Mouse (Mus musculus) ES-CJ7 (cell line): ENCODE data around the gene Syne2.
"Not testable (repeated sequence)": the region's sequence is repeated elsewhere in the genome, so short reads cannot be mapped to it uniquely, and the experiment has no call there.

Experiments
- DNase-seq: peaks from one replicate; pipeline ENCODE4 v3.0.0; 2011; ENCODE audit warnings: low read depth, low spot score

Gene Syne2

DNA sequence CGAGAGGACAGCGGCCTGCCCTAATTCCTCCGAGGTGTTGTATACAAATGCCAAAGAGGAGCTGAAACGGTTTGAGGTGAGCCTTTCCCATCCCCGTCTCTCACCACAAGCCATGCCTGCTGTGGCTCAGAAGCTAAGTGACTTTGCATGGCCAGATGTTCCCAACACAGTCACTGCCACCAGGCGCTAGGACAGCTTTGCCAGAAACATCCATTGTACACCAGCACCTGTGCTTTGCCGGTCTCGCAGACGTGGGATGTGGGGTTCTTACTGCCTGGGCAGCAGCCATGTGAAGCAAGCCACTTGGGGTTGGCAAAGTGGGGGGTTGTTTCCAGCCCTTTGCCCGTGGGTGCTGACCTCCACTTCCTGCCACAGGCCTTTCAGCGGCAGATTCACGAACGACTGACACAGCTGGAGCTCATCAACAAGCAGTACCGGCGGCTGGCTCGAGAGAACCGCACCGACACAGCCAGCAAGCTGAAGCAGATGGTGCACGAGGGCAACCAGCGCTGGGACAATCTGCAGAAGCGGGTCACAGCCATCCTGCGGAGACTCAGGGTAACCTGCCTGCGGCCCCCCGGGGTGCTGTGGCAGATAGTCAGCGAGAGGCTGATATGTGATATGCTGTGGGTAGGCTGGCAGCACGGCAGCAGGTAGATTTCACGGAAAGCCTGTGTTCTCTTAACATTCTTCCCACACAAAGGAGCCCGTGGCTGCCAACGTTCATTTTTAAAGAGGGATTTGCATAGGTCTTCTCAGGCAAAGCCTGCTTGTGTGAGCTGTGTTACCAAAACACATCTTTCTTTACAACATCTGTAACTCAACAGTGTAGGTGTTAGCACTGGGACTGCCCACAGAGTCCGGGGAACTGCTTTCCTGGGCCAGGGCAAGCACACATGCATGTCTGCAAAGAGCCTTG lies 277.4 kb downstream of the Syne2 start:
- no peak for DNase-seq

DNA sequence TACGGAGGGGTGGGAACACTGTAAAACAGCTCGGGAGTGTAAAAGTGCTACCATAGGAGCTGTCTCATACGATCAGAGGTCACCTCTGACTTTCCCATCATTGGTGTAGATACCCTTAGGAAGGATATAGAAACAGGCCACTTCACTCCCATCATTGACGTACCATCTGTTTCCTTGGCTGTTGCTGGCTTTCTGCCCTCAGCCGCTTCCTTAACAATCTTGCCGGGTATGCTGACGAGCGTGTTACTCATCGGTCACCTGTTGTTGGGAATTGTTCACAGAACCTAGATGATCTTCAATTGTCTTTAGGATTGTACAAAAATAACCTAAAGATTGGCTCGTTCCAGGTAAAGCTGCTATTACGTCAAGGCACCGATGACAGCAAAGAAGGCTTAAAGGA lies 284.7 kb downstream of the Syne2 start:
- DNase-seq = no peak

DNA sequence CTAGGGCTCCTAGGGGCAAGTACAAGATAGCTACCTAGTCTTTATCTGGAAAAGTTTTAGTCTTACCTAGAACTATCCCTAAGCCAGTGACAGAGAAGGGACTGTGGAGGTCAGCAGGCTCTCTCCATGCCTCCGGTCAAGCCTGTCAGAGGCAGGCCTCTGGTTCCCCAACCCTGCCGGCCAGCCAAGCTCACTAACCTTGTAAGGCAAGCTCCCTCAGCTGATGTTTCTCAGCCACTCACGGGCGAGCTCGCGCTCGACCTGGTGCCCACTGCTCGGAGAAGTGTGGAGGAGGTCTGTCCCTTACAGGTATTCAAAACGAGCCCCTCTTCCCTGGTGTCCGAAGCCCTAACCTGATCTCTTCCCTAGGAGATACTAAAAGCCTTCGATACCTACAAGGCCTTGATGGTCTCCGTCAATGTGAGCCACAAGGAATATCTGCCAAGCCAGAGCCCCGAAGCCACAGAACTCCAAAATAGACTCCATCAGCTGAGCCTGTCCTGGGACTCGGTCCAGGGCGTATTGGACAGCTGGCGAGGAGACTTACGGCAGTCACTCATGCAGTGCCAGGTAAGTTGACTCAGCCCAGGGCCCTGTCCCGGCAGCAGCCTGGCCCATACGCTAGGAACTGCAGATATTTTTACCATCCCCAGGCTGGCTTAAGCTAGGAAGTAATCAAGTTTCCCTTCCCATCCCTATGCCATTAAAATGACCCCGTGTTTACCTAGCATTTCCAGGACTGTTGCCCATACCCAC lies 286.8 kb downstream of the Syne2 start:
- no peak for DNase-seq

DNA sequence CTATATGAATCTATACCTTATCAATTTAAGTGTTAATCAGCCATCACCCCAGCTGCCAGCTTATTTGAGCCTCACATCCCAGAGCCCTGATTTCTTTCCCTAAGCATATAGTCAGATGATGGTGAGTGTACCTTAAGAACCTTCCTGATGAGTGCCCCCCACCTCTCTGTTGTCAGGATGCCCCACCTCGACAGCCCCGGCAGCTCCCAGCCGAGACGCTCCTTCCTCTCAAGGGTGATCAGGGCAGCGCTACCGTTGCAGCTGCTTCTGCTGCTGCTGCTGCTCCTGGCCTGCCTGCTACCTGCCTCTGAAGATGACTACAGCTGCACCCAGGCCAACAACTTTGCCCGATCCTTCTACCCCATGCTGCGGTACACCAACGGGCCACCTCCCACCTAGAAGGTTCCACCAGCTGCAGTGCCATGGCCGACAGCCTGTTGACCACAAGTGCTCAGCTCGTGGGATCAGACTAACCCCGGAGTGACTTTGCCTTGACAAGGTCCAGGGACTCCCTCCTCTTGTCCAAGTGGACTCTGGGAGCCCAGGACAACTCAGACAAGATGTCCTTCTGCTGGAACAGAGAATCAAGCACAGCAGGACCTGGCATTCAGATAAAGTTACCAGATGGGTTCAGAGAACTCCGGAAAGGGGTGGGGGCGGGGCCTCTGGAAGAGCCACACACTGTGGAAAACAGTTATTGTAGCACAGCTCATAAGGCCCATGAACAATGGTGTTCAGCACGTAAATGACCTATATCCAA lies 291.9 kb downstream of the Syne2 start:
- DNase-seq = no peak

DNA sequence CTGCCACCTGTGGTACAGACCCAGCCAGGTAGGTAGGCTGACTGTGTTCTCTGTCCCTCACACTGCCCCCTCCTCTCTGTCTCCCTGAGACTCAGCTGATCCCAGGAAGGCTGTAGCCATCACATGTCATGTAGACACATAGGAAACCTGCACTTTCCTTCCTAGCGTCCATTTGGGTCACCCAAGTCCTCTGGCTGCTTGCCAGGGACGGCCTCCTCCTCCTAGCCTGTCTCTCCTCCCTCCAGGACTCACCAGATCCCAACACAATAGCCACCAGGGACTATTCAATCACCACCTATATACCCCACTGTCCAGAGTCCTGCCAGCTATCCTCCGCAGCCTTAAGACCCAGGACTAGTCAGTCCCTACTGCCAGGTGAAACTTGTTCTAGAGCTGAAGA lies 293.1 kb downstream of the Syne2 start:
- no peak for DNase-seq

DNA sequence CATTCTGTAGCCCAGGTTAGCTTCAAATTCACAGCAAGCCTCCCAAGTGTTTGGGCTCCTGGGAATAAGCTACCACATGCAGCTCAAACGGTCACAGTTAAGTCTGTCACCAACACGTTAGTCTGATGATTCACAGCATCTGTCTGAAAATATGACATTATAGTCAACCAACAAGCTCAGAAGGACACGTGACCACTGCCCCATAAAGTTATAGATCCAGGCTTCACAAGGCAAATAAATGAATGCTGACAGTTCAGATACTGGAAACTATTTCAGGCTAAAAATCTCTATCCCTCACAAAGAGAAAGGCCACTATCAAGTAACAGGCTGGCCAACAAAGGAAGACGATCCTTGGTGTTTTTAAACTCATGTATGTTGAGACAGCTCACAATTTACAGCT lies 298.6 kb downstream of the Syne2 start:
- DNase-seq = no peak

DNA sequence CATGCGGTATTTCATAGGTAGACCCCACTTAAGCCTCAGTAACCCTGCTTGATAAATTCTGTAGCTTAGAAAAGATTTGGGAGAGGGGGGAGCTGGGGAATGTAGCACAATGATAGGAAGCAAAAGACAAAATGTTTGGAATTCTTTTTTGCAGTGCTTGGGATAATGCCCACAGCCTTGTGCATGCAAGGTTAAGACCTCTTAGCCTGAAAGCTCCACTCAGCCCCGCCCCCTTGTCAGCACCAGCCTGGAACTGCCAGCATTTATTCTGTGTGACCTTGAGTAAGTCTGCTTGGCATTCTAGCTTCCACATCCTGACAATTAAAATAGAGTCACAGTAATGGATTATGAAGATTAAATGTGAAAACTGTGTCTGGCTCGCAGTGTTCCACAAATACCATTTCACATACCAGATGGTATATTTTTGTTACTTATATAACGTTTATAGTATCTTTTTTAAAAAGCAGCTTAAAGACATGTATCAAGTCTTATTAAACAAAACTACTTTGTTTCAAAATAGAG lies 299.8 kb downstream of the Syne2 start:
- no peak for DNase-seq

DNA sequence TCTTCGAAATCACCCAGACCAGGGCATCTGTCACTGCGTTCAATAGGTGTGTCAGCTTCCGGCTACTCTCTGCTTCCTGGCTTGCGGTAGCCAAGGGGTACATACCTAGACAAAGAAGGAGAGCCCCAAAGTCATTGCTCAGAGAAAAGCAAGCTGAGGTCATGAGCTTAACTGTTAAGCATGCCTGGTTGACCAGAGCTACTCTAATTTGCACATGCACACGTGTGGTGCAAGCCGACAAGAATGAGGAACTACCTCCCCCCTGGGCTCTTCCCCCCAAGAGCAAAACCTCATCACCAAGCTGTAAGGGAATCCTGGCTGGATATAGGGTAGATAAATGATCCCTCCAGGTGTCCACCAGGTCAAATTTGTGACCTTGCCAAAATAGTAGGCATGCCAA lies 305.3 kb downstream of the Syne2 start:
- no peak for DNase-seq

DNA sequence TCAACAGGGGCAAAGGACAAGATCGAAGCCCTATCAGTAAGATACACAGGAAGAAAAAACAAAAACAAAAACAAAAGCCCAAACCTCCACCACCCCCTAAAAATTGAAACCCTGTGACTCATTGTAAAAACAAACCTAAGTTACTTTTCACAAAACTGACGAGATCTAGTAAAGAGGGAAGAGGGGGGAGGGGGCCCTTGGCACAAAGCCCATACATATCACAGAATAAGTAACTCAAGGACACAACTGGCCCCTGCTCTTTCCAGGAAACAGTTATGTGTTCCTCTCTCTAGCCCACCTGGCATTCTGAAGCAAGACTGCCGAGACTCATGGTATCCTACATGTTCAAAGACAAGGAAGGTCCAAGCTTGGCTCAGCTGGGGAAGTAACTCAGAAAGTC lies 310.4 kb downstream of the Syne2 start:
- DNase-seq = no peak

DNA sequence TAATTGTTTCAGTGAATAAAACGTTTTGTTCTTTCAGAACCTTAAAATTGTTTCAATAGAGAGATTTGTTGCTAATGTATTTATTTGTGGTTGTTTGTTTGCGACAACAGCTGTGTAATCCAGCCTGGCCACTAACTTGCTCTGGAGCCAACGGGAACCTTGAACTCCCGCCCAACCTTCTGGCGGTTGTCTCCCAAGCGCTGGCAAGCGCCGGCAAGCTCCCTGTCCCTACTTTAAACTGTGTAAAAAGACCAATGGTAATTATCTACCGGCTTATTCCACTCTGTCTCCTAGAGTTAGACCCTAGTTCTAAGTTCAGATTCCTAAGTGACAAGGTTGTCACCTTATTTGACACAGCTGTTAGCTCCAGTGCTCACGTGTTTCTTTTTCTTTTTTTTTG lies 310.9 kb downstream of the Syne2 start:
- no peak for DNase-seq

DNA sequence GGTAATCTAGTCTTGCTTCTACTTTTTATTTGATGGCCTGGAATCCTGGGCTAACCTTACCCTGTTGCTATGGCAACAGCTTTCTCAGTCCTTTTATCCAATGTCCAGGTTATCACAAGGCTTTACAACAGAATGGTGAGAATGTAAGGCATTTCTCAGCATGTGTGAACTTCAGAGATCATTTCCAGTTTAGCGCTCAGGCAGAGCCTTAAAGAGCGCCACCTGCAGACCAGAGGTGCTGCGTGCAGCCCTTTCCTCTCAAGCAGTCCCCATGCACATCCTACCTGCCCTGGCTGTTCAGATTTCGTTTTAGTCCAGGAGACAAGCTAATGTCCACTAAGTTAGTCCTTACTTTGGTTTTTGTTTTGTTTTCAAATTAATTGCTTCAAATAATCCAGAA lies 312.3 kb downstream of the Syne2 start:
- peak; percentile 68 for DNase-seq

DNA sequence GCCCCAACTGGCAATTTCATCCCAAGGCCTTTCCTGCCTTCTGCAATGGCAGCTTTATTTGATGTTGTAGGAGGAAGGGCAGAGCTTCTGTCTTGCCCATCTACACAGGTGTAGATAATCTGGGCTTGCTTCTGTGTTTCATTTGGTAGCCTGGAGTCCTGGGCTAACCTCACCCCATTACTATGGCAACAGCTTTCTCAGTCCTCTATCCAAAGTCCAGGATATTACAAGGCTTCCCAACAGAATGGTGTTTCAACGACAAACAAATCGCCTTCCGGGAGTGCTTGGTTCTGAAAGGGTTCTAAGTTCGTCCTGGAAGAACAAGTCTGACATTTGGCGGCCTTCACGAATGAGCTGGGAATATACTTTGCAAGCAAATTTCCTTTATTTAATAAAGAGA lies 313.0 kb downstream of the Syne2 start:
- no peak for DNase-seq

DNA sequence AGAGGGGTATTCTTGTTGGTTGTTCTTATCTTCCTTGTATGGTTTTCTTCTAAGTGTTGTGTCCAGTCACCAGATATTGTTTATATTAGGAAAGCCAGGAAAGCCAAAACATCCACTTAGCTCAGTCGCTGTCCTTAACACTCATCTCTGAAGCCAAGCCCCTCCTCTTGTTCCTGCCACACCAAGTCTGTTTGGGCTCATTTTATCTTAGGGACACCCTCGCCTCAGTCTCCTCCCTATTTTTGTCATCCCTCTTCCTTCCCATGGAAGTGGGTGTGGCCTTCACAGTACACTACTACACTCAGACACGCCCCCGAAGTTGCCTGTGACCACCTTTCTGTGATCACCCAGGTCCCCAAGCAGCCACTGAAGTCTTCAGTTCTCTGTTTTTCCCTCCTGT lies 314.7 kb downstream of the Syne2 start:
- peak; percentile 17 for DNase-seq

DNA sequence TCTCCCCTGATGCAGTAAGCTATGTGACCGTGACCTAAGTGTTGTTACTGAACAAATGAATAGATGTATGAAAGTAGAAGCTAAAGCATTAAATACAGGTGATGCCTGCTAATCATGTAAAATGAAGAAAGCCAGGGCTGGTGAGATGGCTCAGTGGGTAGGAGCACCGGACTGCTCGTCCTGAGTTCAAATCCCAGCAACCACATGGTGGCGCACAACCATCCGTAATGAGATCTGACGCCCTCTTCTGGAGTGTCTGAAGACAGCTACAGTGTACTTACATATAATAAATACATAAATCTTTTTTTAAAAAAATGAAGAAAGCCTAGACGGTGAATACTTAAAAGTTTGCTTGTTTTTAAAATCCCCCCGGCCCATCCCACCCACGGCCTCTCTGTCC lies 315.1 kb downstream of the Syne2 start:
- not testable (repeated sequence) for DNase-seq

DNA sequence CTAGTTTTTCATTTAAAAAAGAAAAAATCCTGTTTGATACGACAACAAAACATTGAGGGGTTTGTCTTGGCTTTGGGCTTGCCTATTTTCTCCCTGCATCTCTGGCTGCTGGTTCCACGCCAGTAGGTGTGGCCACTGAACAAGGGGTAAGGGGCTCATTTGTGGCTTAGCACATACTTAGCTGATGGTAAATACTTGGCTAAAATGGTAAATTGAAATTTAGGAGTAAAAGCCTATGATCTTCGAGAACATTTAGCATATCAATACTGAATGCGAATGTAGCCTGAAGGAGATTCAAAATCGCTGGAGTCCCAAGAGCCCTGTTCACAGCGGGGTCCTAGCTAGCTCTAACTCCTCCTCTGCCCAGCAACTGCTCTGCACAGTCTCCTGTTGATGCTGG lies 318.8 kb downstream of the Syne2 start:
- no peak for DNase-seq

DNA sequence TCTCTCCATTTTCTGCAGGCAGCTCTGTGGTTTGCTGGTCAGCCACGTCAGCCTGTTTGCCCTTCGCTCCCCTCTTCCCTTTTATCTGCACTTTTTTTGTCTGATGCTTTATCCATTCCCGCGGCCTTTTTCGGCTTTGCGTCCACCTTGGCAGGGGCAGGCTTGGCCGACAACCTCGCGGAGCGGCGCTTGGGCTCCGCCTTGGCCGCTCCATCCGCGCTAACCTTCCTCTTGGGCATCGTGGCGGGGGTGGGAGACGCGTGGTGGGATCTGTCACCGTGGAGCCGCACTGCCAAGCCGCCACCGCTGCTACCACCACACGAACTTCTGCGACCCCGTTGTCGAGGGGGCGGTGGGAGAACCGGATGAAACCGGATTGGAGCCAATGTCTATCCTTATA lies 334.5 kb downstream of the Syne2 start:
- not testable (repeated sequence) for DNase-seq
